Mouse (Mus musculus) embryo, embryonic 11 days (tissue): Measurements from ENCODE around the gene Pigc.

Source experiments
- DNase-seq: peaks from one replicate; pipeline ENCODE4 v3.0.0-alpha.2; 2015

Gene Pigc

DNA sequence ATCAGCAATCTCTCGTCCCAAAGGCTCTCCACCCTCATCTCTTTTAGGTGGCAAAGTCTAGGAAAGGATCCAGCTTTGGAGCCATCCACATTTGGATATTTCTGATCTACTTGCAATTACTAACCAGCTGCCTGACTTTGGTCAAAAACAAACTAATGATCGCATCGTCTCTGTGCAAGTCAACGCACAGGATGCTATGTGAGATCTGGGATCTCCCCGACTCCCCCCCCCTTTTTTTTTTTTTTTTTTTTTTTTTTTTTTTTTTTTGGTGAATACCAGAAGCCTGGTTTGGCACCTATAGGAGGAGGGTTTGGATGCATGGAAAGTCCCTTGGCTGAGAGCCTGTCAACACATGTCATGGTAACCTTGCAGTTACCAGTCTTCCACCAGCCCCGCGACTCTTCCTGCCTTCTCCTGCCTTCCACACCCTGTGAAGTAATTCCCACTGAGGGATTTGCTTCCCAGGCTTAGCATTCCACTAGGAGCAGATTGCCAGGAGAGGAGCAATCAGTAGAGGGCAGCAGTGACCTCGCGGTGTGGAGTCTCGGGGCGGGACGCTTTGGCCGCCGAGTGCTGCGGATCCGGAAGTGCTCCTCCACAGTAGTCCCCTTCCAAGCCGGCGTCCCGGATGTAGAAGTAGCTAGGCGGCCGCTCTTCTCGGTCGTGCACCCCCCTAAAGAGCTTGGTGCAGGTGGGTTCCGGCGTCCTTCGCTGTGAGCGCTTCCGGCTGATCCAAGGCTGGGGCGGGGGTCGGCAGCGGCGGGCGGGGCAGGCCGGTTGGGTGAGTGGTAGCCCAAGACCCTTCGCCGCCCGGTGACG is at the start of gene Pigc:
Pigc (plus strand) TSS at position 598 of the 819 bp plus-strand sequence.
- peak; percentile 98 for DNase-seq

DNA sequence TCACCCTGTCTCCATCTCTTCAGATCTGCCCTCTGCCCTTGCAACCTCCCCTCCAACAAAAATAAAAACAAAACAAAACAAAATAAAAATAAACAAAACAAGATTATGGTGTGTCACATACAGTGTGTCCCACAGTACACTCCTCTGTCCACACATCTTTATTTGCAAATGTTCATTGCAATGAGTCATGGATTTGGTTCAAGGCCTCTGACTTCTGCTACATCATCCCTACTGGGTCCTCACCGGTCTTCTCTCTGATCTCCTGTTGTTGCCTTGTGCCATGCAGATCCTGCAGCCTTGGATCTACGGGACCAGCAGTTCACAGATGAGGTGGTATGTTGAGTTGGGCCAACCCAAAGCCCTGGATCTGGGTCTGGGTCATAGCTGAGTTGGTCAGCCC is 49.4 kb upstream of the Pigc start:
- DNase-seq, result no peak

DNA sequence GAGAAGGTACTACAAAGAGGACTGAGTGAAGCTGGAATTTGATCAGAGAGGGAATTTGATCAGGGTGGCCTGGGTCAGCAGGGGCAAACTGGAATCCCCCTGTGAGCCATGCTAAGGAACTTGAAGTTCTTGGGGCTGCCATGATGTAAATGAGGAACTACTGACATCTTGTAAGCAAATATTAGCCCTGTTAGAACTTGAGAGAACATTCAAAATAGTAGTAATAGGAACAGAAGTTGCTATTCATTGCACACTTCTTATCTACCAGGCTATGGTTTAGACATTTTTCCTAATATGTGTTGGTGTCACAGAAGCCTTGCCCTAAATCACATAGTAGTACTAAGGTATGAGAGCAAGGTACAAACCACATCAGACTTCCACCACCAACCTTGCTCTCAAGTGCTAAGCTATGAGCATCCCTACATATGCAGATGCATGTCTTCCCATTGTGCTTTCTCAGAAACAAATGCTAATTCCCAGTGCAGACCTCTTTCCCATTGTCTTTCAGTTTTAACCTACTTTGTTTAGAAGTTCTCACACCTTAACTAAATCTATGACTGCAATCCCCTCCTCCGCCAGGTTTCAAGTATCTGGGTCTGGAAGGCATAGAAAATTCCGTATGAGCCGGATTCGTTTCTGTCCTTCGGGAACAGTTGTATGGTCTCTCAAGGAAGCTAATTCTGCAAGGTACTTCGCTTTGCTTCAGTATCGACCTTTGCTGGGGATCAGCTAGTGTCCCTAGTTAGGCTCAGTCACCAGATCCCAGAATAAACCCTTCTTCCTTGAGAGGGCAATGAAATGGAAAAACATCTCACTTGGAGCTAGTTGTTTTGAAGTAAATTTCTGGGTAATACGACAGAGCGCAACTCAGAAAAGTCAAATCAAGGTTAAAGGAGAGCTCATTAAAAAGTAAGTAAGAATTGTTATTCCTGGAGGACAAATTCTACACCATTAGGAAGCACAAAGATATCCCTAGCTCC is 48.2 kb upstream of the Pigc start:
- DNase-seq, result no peak

DNA sequence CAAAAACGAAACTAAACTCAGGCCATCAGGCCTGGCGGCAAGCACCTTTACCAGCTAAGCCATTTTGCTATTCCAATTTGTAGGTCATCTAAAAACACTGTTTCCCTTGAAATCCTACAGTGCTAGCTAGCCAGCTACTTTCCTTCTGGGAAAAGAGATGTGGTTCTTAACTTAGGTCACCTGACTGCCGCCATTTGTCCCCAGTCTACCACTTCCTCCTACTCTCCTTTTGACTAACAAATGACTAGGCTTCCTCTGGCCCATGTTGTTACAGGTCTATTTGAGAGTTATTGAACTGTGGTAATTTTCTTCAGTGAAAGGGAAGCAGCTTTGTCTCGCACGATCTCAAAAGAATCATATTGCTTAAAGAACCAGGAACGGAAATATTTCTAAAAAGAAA is 47.1 kb upstream of the Pigc start:
- no peak for DNase-seq

DNA sequence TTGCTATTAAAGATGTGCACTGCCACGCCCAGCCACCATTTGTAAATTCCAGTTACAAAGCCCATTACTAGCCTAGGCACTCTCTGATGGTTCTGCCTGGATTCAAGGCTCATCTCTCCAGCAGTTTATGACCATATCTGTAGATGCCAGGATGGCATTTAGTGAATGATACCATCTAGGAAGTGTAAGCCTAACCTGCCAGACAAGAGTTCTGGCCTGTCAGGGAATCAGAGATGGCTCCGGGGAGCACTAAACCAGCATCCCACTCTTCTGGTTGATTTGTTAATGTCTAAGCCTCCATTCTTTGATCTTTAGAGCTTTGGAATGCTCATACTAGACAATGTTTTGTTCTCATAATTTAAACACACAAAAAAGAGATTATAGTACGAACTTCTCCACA is 44.7 kb upstream of the Pigc start:
- DNase-seq, result no peak

DNA sequence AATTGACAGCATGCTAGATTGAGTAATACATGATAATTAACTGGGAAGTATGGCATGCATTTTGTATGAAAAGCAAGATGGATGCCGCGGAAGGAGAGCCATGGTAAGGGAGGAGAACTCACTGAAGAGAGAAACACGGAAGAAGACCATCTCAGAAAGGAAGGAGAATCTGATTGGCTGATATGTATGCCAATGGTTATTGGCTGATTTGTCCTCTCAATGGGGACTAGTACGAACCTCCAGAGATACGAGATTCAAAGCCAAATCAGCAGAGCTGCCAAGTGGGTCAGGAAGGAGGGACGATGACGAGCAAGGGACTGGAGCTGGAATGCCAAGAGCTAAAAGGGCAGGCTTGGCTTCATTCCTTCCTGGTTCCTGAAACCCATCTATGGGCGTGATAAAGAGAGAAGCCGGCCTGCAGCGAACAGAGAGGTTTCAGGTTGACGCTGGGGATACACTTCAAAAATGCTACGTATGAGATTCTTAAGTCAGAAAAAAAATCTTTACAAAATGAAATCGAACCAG is 43.6 kb upstream of the Pigc start:
- DNase-seq, result no peak

DNA sequence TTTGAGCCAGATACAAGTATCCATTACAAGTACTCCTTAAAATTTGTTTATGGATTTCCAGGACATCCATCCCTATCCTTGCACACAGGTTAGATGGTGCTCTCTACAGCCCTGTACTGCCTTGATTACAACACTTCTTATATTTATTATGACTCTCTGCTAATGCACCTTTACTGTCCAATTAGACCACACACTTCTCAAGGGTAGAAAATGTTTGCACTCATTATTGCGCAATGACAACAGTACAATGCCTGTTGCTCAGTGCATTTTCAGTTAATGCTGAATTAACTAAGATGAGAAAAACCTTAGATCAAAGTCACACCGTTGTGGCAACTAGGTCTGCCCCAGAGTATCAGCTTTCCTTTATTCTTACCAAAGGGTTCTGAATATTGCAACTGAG is 41.0 kb upstream of the Pigc start:
- no peak for DNase-seq

DNA sequence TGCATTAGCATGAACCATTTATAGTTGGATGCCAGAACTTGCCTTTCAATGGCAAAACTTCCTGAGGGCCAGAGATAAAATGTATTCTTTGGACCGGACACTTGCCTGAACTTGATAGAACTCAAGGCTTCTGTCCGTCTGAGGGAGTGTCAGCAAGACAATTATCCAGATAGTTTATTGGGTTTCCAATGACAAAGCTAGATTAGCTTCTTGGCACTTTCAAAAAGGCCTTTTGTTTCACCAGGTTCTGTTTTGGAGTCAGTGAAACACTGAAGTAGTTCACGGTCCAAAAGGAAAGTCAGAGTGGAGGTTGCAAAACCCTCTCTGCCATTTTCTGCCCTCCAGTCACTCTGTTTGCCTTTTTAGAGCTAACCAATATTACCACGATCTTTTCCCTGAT is 37.7 kb upstream of the Pigc start:
- no peak for DNase-seq

DNA sequence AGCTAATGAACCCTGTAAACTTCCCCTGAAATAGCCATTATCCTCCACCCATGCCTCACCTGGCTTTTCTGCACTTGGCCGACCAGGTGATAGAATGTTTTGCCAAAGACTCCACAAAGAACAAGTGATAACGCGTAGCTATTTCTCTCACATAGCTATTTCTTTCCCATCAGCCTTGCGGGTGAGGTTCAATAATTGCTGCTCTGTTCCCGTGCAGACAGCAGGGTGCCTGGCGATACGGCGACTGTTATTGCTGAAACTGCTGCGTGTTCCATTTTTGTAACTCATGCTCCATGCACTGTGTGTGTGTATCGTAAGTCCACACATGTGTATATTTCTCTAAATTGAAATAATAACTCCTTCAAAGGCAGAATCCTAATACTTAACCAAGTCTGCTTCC is 37.2 kb upstream of the Pigc start:
- no peak for DNase-seq

DNA sequence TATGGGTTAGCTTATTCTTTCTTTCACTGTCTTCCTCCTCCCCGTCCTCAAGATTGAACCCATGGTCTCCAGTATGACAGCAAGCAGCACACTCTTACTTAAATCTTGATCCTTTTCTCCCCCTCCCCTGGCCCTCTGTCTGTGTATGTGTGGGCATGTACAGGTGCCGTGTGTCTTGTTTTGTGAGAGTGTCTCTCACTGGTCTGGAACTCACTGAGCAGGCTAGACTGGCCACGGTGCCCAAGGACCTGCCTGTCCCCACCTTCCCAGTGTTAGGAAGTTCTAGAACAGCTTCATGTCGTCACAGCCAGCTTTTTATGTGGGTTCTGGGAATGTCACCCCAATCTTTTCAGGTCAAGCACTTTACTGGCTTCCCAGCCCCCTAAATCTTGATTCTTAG is 36.7 kb upstream of the Pigc start:
- DNase-seq, result no peak

DNA sequence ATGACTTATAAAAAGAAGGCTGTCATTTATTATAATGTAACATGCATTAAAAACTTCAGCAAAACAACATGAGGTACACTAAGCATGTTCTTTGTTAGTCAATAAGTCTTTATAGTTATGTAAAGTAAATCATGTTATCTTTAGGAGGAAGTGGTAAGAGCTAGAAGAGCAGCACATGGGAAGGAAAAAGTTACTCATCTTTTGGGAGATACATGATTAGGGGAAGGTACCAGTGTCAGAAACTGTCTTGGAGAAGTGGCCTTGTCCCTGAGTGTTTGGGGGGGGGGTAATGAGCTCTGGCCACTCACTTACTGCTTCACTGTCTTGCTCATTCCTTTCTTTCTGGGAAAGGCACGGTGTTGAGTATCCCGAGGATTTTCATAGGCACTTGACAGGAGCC is 26.9 kb upstream of the Pigc start:
- no peak for DNase-seq

DNA sequence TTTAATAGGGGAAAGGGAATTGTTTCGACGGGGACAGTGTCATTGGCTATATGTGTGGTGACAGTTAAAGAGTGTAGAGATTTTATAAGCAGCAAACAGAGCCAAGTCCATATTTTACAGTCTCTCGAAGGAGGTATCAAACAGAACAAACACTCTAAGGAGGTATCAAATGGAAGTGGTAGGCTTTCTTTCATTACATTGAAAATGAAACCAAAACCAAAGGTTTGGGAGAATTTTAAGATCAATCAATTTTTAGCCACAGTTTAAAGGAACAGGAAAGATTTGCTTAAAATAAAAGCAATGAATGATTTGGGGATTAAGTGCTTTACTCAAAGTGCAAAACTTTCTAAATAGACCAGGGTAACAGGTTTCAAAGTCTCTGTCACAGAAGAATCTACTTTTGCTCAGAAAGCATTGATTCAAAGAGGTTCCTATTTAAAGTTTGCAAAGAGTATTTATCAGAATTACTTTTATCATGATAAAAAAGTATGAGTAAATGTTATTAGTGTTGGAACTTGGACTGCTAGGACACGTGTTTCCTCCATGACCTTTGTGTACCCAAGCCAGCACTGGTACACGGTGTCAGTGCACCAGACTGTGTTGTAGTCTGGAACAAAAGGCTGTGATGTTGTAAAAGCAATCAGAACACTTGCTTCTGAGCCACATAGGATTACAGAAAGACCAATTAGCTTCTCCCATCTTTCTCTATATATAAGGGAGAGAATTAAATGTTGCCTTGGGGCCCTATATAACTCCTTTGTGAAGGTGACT is 17.8 kb upstream of the Pigc start:
- no peak for DNase-seq

DNA sequence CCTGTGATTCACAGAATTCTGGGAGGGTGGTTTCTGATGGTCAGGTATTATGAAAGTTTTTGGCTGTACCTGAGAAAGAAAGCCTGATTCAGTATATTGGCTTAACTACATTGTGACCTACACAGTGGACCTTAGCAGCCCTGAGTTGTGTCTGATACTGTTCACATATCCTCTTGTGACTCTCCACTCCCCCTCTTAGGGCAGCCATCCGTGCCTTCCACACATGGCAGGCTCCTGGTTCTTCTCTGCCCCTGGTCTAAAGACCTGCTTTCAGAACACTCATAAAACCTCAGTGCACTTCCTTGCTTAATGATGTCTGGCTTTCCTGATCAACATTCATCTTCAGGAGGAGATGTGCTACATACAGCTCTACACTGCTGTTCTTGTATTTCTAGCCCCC is 16.4 kb upstream of the Pigc start:
- DNase-seq, result no peak

DNA sequence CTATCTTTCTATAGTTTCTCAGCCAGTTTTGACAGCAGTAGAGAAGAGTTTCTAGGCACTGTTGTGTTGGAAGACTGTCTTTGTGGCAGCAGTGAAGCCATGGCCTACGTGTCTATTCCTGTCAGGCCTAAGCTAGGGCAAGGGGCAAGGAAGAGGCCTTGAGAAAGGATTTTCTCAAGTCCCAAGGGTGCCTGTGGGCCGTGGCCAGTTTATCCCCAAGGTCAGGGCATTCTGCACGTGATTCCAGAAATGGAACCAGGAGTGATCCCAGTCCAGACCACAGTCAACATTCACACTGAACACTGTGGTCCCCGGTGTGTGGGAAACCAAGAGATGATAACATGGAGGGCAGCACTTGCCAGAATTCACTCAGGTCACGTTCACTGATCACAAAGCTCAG is 13.1 kb upstream of the Pigc start:
- DNase-seq, result no peak

DNA sequence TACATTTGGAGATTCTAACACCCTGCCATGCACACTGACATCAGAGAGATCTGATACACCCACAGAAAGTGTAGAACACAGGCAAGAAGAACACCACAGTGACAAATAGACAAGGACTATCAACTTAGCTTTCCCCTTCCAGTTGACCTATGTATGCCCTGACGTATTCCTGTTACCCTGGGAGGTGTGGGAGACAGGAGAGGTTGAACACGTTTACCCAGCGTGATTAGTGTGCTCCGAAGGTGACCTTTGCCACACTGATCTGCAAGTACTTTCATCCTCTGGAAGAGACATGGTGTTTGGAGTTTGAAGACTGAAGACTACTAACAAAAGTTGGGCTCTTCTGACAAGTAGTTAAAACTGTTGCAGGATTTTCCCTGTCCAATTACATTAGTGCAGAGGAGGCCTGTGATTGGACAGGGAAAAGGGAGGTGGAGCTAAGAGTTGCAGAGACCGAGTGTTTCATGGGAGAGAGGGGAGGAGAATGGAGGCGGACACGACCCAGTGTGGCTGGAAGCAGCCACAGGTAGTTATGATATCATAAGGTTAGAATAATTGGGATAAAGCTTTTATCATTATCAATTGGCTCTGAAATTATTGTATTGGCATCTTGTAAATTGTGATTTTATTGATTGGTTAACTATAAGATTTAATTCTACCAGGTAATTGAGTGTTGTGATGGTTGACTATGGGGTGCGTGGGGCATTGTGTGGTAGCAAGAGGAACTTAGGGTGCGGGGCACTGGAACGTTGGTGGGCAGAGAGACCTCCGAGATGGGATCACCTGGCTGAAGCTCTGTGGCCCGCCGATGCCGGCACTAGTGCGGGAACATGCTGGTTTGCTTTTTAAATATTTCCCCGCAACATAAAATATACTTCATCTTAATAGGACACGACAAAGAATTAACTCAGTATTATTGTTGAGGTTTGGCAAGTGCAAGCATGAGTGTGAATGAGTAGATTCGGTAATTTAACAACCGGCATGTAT is 10.7 kb upstream of the Pigc start:
- DNase-seq, result no peak

DNA sequence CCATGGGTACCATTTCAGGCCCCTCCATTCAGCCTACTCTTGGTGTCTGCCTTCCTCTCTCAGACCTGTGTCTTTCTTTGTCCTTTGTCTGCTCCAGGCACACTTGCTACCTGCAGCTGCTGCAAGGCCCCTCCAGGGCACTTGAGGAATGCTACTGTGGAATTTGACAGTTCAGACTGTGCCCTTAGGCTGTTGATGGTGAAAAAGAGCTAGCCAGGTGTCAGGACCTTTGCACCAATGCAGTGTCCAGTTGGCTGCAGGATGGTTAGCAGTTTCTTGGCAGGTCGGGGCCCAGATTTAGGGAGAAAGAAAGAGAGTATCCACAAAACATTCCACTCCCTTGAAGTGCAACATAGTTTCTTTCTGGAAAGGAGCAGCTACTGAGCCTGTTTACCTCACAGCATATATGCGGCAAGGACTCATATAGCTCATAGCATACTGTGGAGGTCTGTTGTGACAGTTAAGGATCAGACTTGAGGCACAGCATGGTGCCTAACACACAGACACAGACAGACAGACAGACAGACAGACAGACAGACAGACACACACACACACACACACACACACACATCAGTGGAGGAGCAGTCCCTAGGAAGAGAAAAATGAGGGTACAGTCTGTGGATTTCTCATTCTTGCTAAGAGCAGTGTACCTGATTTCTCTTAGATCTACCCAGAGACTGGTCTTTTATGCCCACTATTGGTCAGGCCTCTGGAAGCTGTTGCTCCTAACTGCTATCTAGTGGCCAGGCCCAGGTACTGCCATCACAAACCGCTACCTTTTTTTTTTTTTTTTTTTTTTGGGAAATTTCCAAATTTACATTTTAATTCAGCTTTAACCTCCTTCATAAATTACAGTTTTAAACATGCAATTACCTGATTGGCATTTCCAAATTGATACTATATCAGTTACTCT is 6.3 kb upstream of the Pigc start:
- peak; percentile 69 for DNase-seq

DNA sequence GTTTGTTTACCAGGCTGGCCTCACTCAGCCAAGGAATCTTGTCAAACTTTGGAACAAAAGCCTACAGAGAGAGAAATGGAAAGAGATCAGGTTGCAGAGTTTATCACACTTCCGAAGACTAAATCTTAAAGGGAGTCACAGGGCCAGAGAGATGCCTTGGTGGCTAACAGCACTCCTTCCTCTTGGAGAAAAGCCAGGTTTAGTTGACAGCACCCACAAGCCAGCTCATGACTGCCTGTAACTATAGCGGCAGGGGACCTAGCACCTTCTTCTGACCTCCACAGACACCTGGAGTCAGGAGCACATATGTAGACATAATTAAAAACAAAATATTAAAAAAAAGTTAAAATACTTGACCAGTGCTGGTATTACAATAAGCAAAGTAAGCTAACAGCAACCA is 1.1 kb upstream of the Pigc start:
- DNase-seq, result no peak

DNA sequence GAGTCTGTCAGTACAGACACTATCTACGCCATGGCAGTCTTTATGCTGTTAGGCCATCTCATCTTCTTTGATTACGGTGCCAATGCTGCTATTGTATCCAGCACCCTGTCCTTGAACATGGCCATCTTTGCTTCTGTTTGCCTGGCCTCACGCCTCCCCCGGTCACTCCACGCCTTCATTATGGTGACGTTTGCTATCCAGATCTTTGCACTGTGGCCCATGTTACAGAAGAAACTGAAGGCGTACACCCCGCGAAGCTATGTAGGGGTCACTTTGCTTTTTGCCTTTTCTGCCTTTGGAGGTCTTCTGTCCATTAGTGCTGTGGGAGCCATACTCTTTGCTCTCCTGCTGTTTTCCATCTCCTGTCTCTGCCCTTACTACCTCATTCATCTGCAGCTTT is 1.9 kb downstream of the Pigc start:
- DNase-seq, result no peak

DNA sequence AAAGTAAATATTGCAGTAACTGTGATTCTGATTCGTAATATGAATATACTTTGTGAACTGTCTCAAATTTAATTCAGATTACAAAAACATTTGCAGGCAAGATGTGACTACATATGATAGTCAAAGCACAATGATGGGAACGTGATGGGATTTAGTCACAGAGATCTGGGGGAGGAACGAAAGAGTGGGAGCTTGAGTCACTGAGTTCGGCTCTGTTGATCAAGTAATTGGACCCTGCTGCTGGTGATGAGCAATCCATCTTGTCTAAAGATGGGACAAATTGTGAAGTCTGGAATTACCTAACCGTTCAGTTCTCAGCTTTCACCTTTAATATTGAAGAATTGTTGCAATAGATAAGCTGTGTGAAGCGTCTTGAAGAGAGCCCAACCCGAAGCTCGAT is 3.2 kb downstream of the Pigc start:
- DNase-seq, result no peak
